Mouse (Mus musculus) c-Kit-negative CD71-positive TER-119-positive erythroid progenitor cells, embryonic 14.5 days (primary cell): ENCODE data around the gene Blzf1.
A peak's percentile ranks its signal among the peaks of the same experiment; 100 is the strongest.

Experiments used
- DNase-seq: peaks from one replicate; pipeline ENCODE4 v3.0.0-alpha.2; 2013; ENCODE audit warnings: low read depth, low spot score

The Blzf1 gene

GRCm38 (mm10) chr1:164307124-164307751, at the start of gene Blzf1:
Gene Blzf1 (minus strand): TSS chr1:164307489.
- DNase-seq: peak; percentile 99

DNA sequence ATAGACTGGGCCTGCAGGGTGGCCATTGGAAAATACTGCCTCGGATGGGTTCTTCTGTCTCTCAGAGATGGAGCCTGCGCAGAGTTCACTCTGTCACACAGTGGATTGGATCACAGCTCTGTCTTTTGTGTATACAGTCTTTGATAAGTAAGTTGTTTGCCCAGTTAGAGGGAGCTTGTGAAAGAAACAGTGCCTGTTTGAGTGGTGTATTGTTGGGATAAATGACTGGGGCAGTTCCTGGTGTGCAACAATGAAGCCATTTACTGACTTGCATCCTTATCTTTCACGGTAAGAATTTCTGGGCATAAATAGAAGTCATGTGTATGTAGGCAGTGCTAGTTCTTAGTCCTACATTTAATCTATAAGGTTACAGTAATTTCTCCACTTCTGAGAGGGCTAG, 46.2 kb upstream of the Blzf1 start:
- DNase-seq: no peak

DNA sequence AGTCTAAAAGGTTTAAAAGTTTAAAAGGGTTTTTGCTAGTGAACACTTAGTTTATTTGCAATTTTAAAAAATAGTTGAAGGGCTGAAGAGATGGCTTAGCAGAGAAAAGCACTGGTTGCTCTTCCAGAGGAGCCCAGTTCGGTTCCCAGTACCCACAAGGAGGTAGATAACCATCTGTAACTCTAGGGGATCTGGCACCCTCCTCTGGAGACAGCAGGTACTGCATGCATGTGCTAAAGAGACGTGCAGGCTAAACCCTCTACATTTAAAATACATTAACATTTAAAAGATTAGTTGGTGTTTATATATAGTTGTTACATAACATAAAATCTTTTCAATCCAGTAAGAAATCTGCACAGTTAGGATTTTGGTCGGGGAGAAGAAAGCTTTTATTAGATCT, 34.9 kb upstream of the Blzf1 start:
- no peak for DNase-seq

GRCm38 (mm10) chr1:164335846-164336245, 28.6 kb upstream of the Blzf1 start:
- DNase-seq: no peak

DNA sequence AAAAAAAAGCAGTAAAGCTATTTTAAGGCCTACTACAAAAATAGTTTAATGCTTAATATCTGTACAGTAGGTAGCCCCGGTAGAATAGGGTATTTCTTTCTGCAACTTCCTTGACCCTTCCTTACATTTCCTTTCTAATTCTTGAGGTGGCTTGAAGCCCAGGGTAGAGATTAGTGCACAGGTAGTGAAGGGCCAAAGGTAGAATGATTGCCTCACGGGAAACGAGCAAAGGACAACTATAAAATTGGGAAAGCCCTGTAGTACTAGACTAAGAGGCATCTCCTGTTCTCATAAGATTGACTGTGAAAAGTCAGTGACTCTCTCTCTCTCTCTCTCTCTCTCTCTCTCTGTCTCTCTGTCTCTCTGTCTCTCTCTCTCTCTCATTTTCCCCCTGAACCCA, 28.1 kb upstream of the Blzf1 start:
- DNase-seq: no peak

- no peak for DNase-seq
Measured at GRCm38 (mm10) chr1:164332559-164332958, 25.3 kb upstream of the Blzf1 start.

- no peak for DNase-seq
Measured at GRCm38 (mm10) chr1:164327764-164328163, 20.5 kb upstream of the Blzf1 start.

GRCm38 (mm10) chr1:164326600-164327155, 19.4 kb upstream of the Blzf1 start:
- no peak for DNase-seq

DNA sequence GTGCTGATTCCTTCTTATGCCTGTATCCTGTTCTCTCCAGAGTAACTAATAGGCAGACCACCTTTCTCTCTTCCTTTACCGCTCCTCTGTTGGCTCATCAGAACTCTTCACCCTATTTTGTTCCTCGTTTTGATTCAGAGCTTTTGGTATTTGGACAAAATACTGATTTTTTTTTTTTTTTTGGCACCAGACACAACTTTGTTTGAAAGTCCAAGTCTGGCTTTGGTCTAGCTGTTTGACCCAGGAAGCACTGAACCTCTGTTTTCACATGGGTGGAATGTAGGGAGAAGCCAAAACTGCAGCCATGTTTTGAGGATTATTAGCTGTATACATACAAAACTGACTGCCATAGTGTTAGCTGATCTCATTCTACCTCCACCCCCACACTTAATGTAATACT, 17.6 kb upstream of the Blzf1 start:
- DNase-seq: no peak

GRCm38 (mm10) chr1:164324221-164324620, 16.9 kb upstream of the Blzf1 start:
- DNase-seq: no peak

DNA sequence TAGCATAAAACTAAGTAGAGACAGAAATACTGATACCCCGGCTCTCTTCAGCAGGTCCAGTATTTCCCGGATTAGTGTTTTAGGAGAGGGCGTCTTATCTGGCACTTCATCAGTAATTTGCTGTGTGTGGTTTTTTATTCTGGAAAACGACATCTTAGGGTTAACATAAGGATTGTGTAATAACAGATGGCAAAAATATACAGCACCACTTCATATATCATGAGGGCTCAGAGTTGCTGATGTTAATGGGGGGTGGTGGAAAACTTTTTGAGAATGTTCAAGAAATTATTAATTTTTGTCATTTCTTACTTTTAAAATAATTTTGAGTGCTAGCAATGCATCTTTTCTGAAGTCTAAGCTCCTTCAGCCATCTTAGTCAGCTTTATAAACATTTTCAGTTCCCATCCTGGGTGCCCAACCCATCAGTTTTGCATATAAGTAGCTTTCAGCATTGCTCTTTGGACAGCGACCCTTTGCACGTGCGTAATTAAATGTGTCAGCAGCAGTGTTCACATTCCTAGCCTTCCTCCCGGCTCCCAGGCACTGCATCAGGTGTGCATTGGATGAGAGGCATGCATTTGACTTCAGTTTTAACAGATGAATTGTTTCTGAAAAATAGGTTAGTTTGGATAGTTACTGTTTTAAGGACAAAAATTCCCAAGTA, 15.8 kb upstream of the Blzf1 start:
- DNase-seq: no peak

DNA sequence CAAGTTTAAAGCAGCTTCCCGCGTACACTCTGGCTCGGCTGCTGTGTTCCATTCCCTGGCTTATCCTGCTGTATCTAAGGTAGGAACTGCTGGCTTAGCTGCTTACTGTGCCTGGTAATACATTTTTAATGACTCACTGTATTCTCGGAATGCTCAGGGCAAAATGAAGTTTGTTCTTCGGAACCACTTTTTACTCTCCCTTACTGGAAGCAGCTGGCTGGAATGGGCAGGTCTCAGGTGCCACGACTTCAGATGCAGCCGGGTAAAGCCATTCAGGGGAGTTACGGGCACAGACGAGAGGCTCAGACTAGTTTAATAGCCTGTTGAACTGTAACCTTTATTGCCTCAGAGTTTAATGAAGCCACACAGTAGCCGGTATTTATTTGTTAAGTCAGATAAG, 14.1 kb upstream of the Blzf1 start:
- no peak for DNase-seq

DNA sequence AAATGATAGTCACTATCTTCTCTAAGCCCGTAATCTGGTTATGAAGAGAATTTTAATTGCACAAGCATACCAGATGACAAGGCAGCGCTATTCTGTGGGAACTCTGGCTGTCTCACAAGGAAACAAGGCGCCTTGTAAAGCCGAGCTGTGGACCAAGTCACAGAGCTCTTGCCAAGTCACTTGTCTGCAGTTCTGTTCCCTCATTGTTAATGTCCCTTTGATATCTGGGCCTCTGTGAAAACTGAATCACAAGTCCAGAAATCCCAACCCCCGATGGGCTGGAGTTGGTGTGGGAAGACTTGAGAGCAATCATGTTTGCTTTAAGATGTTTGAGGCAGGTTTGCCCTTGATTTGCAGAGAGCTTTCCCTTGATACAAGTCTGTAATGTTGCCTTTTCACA, 13.4 kb upstream of the Blzf1 start:
- no peak for DNase-seq

GRCm38 (mm10) chr1:164319542-164320140, 12.4 kb upstream of the Blzf1 start:
- no peak for DNase-seq

GRCm38 (mm10) chr1:164318474-164318873, 11.2 kb upstream of the Blzf1 start:
- DNase-seq: no peak

GRCm38 (mm10) chr1:164317261-164317660, 10.0 kb upstream of the Blzf1 start:
- DNase-seq: no peak

GRCm38 (mm10) chr1:164316697-164317096, 9.4 kb upstream of the Blzf1 start:
- peak; percentile 65 for DNase-seq

- DNase-seq: peak; percentile 40
Measured at GRCm38 (mm10) chr1:164315266-164315665, 8.0 kb upstream of the Blzf1 start.

DNA sequence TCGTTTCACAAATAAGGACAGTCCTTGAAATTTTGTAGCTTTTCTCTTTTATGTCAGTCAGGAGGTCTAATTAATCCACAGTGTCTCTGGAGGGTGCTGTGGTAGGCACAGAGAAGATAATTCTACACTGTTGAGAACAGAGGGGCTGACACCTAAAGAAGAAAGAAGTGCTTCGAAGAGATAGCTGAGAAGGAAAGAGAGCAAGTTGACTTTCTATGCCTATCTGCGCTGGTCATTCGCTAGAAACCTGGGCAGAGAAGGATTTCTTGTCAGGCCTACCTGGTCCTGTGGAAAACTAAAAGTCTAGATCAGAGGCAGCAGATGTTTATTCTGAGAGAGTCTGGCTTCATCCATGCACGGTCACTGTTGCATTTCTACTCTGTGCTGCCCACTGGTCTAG, 6.8 kb upstream of the Blzf1 start:
- DNase-seq: peak; percentile 27

- no peak for DNase-seq
Measured at GRCm38 (mm10) chr1:164307922-164308321, 633 bp upstream of the Blzf1 start.

DNA sequence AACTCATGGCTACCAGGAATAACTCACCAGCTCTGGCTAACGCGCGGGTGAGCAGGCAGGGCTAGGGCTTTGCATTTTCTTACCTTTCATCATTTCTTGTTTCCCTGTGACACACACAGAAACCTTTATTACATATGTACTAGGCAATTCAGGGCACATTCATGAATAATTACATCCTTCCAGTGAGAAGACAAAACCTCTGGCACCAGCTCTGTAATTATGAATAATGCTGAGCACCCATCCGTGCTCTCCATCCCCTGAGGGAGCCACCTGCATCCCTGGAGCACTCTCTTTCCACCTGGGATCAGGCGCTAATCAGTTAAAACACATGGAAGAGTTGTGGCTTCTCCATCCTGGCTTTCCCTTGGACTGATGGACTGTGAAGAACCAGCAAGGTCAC, 3.5 kb downstream of the Blzf1 start, which contains the start of gene Nme7:
Gene Nme7, plus strand, starts transcription at position 301 of the 400 bp plus-strand sequence.
- no peak for DNase-seq

GRCm38 (mm10) chr1:164301949-164302348, 5.3 kb downstream of the Blzf1 start:
- no peak for DNase-seq

DNA sequence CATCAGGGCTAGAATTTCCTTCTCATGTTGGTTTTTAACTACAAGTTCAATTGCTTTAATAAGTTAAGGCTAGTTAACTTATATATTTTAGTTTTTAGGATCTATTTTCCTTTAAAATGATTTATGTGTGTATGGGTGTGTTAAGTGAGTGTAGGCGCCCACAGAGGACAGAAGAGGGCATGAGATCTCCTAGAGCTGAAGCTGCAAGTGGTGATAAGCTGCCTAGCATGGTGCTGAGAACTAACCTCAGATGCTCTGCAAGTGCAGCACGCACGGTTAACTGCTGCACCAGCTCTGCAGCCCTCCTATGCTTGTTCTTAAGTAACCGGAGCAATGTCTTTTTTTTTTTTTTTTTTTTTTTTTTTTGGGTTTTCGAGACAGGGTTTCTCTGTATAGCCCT, 10.8 kb downstream of the Blzf1 start:
- DNase-seq: no peak
